Mouse (Mus musculus) hindbrain, postnatal 0 days (tissue): Measurements from ENCODE around the gene Spaca3. TPM values are rescaled to one million over a fixed set of nuclear protein-coding genes. Genes with fewer than 3 reads are reported as not detected.
A peak's percentile ranks its signal among the peaks of the same experiment; 100 is the strongest.

Experiments
- ATAC-seq: fragments of 200-750 bp; cut with Nextera tagmentation; 2 replicates; pipeline ENCODE4 v1.8.0; 2017; ENCODE audit warnings: mild to moderate bottlenecking, moderate TSS enrichment, moderate library complexity
- DNase-seq: peaks from one replicate; pipeline ENCODE4 v3.0.0-alpha.2; 2015; ENCODE audit warnings: low spot score
- H3K27ac ChIP-seq: fragments of 300-500 bp; sonication (generic); 2 replicates; pipeline ENCODE4 v1.5.1; 2014; ENCODE audit warnings: mild to moderate bottlenecking
- H3K27me3 ChIP-seq: fragments of 300-500 bp; sonication (generic); 2 replicates; pipeline ENCODE4 v1.6.1; 2014; ENCODE audit warnings: low read length, mixed read lengths; ENCODE audit not compliant: insufficient read depth
- H3K36me3 ChIP-seq: fragments of 300-500 bp; sonication (generic); 2 replicates; pipeline ENCODE4 v1.6.1; 2014; ENCODE audit warnings: low read length, mixed read lengths; ENCODE audit not compliant: insufficient read depth
- H3K4me1 ChIP-seq: fragments of 300-500 bp; sonication (generic); 2 replicates; pipeline ENCODE4 v1.6.1; 2014; ENCODE audit warnings: antibody characterized with exemption, low read length, mixed read lengths; ENCODE audit not compliant: insufficient read depth
- H3K4me2 ChIP-seq: fragments of 300-500 bp; sonication (generic); 2 replicates; pipeline ENCODE4 v1.6.1; 2014; ENCODE audit warnings: low read depth, mild to moderate bottlenecking, low read length, moderate library complexity, mixed read lengths
- H3K4me3 ChIP-seq: fragments of 300-500 bp; sonication (generic); 2 replicates; pipeline ENCODE4 v1.5.1; 2014; ENCODE audit warnings: low read length
- H3K9ac ChIP-seq: fragments of 300-500 bp; sonication (generic); replicated peaks from 2 replicates; pipeline ENCODE4 v1.6.1; 2014; ENCODE audit warnings: mild to moderate bottlenecking, low read length, moderate library complexity, mixed read lengths
- H3K9me3 ChIP-seq: fragments of 300-500 bp; sonication (generic); 2 replicates; pipeline ENCODE4 v1.6.1; 2016; ENCODE audit warnings: low read length, mixed read lengths
- CTCF ChIP-seq: IDR thresholded peaks from 2 replicates; pipeline ENCODE4 v1.5.1; 2016; ENCODE audit warnings: antibody characterized with exemption, control low read depth, low read depth
- WGBS: fragments of 180-500 bp; shearing (Covaris S2); extraction: QIAGEN DNeasy Blood & Tissue Kit; methylation state at CpG from one replicate; pipeline ENCODE4 v1.1.7; 2014; 5-methylcytosine and 5-hydroxymethylcytosine counted together
- polyA plus RNA-seq: library from polyadenylated mRNA; unstranded; fragments of >200 nt; fragmentation: Nextera tagmentation; extraction: Ambion mirVana; gene quantifications from 2 replicates; pipeline ENCODE4 v1.2.1, GENCODE M21; 2015
- total RNA-seq: library from RNA; depleted of rRNA; stranded (reverse); fragments of >200 nt; gene quantifications from 2 replicates; pipeline ENCODE4 v1.2.3, GENCODE M21; 2014; rRNA removed

Spaca3 gene
- total RNA-seq: not detected in 2 replicates
- polyA plus RNA-seq: not detected in 2 replicates

DNA sequence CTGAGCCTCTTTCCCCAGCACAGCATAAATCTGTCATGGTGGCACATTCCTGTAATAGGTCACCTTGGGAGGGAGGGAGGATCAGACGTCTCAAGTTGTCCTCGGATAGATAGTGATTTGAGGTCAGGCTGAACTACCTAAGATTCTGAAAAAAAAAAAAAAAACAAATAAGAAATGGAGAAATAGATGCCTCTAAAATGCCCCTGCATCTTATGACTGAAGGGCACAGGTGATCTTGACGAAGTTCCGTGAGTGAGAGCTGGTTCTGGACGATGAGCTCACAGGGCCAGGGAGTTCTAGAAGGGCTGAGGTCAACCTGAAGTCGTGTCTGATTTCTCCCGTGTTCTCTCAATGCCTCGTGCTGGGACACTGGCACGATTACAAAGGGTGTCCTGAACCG lies at the start of gene Spaca3:
TSS of gene Spaca3 (plus strand) at position 301 of the 400 bp plus-strand sequence.
- TF ChIP-seq CTCF: no peak
- H3K4me3 ChIP-seq: no peak within 1 kb of the TSS
- H3K9ac ChIP-seq: no peak within 1 kb of the TSS
- 68% methylated on average over 10 of the region's 10 CpGs for WGBS
- H3K36me3 ChIP-seq: no peaks in the 10 kb centered on the region
- H3K27me3 ChIP-seq: no peaks in the 10 kb centered on the region
- DNase-seq (no peak), ATAC-seq (no peak)
- H3K4me1 ChIP-seq: no peaks in the 10 kb centered on the region
- no peak within 1 kb of the TSS for H3K27ac ChIP-seq
- H3K9me3 ChIP-seq: no peaks in the 10 kb centered on the region
- no peak within 1 kb of the TSS for H3K4me2 ChIP-seq

DNA sequence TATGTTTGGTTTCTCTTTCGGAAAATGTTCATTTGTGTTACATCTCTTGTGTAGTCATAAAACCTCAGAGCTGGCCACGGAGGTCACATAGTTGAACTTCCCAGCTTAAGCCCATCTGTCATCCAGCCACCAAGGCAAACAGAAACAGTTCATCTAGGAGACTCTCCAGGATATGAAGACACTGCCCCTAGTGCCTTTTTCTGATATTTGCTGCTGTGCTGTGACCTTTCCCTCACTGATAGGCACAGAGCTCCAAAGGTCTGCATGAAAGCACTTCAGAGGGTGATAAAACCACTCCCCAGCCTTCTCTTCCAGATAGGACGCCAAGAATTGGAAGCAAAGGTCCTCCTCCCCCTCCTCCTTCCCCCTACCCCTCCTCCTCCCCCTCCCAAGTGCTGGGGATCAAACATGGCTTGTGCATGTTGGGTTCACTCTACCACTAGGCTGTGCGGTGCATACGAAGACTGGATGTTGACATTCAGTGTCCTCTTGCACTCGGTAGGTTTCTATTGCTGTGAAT lies 49.6 kb upstream of the Spaca3 start:
- 70% methylated on average over 6 of the region's 6 CpGs for WGBS
- TF ChIP-seq CTCF: no peak
- Histone ChIP-seq H3K4me3 (no peak overlapping the region), H3K4me2 (no peak overlapping the region), H3K27me3 (no peaks in the 10 kb centered on the region), H3K9me3 (no peaks in the 10 kb centered on the region), H3K9ac (no peak overlapping the region), H3K27ac (no peak overlapping the region), H3K36me3 (no peaks in the 10 kb centered on the region), H3K4me1 (peaks cover 5% of the 10 kb centered on the region)
- ATAC-seq (no peak), DNase-seq (no peak)

DNA sequence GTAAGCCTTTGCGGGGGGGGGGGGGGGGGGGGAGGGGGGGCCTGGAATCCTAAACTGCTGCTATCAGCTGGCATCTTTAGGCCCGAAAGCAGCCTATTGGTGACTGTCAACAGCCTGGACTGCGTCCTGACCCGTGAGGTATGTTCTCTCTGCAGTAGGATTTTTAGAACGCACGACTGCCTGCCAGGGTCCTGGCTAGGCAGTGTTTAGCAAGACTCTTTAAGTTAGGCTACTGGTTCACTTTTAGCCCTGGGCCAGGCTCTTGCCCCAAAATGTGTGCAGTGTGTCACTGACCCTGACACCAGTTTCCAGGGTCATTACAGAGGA lies 48.5 kb upstream of the Spaca3 start:
- Histone ChIP-seq H3K4me2 (peak overlapping the region; percentile 94), H3K9ac (no peak overlapping the region; the same call in 1 of the 2 replicates), H3K36me3 (no peaks in the 10 kb centered on the region), H3K4me1 (peaks cover 5% of the 10 kb centered on the region), H3K27ac (no peak overlapping the region), H3K27me3 (no peaks in the 10 kb centered on the region), H3K9me3 (no peaks in the 10 kb centered on the region), H3K4me3 (peak overlapping the region; percentile 50)
- WGBS: 38% methylated on average over 6 of the region's 6 CpGs
- DNase-seq (no peak), ATAC-seq (no peak)
- no peak for TF ChIP-seq CTCF

DNA sequence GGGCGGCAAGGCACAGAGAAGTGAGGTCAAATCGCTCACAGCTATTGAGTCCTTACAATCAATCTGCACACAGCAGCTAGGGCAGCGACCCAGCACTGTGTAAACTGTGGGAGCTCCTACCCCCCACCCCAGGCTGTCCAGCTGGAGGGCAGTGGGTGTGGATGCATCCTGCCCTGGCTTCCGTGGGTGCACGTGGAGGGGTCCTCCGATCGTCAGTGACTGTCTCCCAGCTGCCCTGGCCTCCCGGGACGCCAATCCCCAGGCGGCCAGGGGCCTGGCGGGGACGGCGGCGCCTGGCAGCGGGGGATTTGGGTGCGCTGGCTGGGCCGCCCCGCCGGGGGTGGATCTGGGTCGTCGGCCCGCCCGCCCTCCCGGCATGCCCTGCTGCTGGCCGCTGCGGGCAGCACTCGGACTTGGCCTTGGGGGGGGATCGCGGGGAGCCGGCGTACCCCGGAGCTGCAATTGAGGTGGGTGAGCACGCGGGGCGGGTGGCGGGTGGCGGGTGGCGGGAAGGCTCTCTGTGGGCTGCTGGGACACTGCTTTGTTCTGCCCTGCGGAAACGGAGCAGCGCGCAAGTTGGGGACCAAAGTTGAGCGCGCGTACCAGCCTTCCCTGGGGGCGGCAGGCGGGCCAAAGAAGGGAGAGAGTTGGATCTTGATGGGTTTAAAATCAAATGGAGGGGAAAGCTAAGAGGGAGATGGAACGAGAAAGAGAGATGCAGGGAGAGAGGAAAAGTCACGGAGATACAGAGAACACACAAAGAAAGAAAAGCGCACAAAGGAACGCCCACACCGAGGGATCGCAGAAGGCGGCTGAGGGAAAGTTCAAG lies 48.0 kb upstream of the Spaca3 start, which contains the start of gene Tmem98:
TSS of gene Tmem98 (plus strand) at position 183 of the 829 bp plus-strand sequence.
- H3K4me1 ChIP-seq: peaks cover 5% of the 10 kb centered on the region
- no peak for TF ChIP-seq CTCF
- ATAC-seq: peak; percentile 61; the same call in 1 of the 2 replicates
- WGBS: 2% methylated on average over 46 of the region's 54 CpGs
- H3K4me2 ChIP-seq: peak within 1 kb of the TSS; percentile 94
- no peaks in the 10 kb centered on the region for H3K27me3 ChIP-seq
- no peaks in the 10 kb centered on the region for H3K36me3 ChIP-seq
- H3K9ac ChIP-seq: peak within 1 kb of the TSS; percentile 55
- H3K9me3 ChIP-seq: no peaks in the 10 kb centered on the region
- no peak within 1 kb of the TSS for H3K27ac ChIP-seq
- H3K4me3 ChIP-seq: peak within 1 kb of the TSS; percentile 50
- peak; percentile 15 for DNase-seq

DNA sequence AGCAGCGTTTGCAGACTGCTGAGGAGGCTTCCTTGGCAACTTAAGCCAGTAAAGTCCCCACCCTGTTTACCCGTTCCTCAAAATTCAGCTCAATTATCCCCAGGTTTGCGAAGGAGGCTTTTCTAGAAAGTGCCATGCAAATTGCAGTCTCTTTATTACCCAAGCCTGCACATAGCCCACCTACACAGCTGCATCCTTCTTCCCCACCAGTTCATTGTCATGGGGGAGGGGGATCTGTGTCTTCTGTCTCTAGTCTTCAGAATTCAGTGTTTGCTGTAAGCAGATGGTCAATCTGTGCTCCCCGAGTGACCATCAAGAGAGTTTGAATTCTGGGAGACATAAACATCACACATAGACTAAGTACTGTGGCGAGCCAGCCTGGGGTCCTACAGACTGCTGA lies 47.0 kb upstream of the Spaca3 start:
- Histone ChIP-seq H3K4me1 (peaks cover 5% of the 10 kb centered on the region), H3K9ac (0 out of 2 replicates have a peak overlapping the region, but pooled peaks have one; percentile 15), H3K4me2 (peak overlapping the region; percentile 94), H3K36me3 (no peaks in the 10 kb centered on the region), H3K27me3 (no peaks in the 10 kb centered on the region), H3K9me3 (no peaks in the 10 kb centered on the region), H3K27ac (no peak overlapping the region), H3K4me3 (peak overlapping the region; percentile 50)
- 23% methylated on average over 5 of the region's 5 CpGs for WGBS
- DNase-seq (no peak), ATAC-seq (no peak)
- TF ChIP-seq CTCF: no peak

DNA sequence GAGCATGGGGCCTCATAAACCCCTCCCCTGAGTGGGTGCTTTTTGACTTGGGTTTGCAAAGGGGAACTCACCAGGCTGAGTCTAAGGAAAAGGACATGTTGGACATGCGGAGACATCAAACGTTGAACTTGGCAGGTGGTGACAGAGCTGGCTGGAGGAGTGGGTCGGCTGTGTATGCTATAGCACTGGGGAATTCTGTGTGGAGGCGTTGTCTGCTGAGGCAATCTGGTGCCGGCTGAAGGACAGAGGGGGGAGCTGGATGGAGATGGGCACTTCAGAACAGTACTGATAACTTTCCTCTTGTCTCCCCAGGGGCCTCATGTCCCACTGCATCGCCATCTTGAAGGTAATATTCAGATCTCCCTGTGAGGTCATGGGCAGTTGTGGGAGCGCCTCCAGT lies 42.8 kb upstream of the Spaca3 start:
- Histone ChIP-seq H3K36me3 (no peaks in the 10 kb centered on the region), H3K4me2 (no peak overlapping the region), H3K4me1 (no peaks in the 10 kb centered on the region; the same call in 1 of the 2 replicates), H3K27ac (no peak overlapping the region), H3K27me3 (no peaks in the 10 kb centered on the region), H3K4me3 (no peak overlapping the region), H3K9ac (no peak overlapping the region), H3K9me3 (no peaks in the 10 kb centered on the region)
- DNase-seq (no peak), ATAC-seq (no peak)
- TF ChIP-seq CTCF: no peak
- 86% methylated on average over 7 of the region's 7 CpGs for WGBS
